Mouse (Mus musculus) heart, postnatal 0 days (tissue): ENCODE data around the gene Vwa8. TPM values are rescaled to one million over a fixed set of nuclear protein-coding genes. Genes with fewer than 3 reads are reported as not detected.
A peak's percentile ranks its signal among the peaks of the same experiment; 100 is the strongest.

Experiments
- ATAC-seq: fragments of 200-750 bp; cut with Nextera tagmentation; 2 replicates; pipeline ENCODE4 v1.8.0; 2017; ENCODE audit warnings: low read depth, moderate number of reproducible peaks, moderate library complexity; ENCODE audit not compliant: insufficient read depth
- DNase-seq: peaks from one replicate; pipeline ENCODE4 v3.0.0-alpha.2; 2016; ENCODE audit warnings: low spot score
- H3K27ac ChIP-seq: fragments of 300-500 bp; sonication (generic); 2 replicates; pipeline ENCODE4 v1.5.1; 2014; ENCODE audit warnings: low read depth, mild to moderate bottlenecking
- H3K27me3 ChIP-seq: fragments of 300-500 bp; sonication (generic); 2 replicates; pipeline ENCODE4 v1.6.1; 2014; ENCODE audit warnings: low read length, mixed read lengths; ENCODE audit not compliant: control insufficient read depth, insufficient read depth
- H3K36me3 ChIP-seq: fragments of 300-500 bp; sonication (generic); replicated peaks from 2 replicates; pipeline ENCODE4 v1.6.1; 2014; ENCODE audit warnings: low read length, mixed read lengths; ENCODE audit not compliant: control insufficient read depth, insufficient read depth
- H3K4me1 ChIP-seq: fragments of 300-500 bp; sonication (generic); 2 replicates; pipeline ENCODE4 v1.6.1; 2014; ENCODE audit warnings: antibody characterized with exemption; ENCODE audit not compliant: control insufficient read depth, insufficient read depth
- H3K4me2 ChIP-seq: fragments of 300-500 bp; sonication (generic); 2 replicates; pipeline ENCODE4 v1.6.1; 2014; ENCODE audit warnings: low read depth, mild to moderate bottlenecking, low read length, moderate library complexity
- H3K4me3 ChIP-seq: fragments of 300-500 bp; sonication (generic); 2 replicates; pipeline ENCODE4 v1.5.1; 2014; ENCODE audit warnings: low read depth, low read length
- H3K9ac ChIP-seq: fragments of 300-500 bp; sonication (generic); replicated peaks from 2 replicates; pipeline ENCODE4 v1.6.1; 2014; ENCODE audit warnings: low read depth, low read length, mixed read lengths
- H3K9me3 ChIP-seq: fragments of 300-500 bp; sonication (generic); replicated peaks from 2 replicates; pipeline ENCODE4 v1.6.1; 2016; ENCODE audit warnings: low read length; ENCODE audit not compliant: control insufficient read depth
- CTCF ChIP-seq: IDR thresholded peaks from 2 replicates; pipeline ENCODE4 v1.5.1; 2016; ENCODE audit warnings: antibody characterized with exemption, control low read depth, low read depth
- EP300 ChIP-seq: IDR thresholded peaks from 2 replicates; pipeline ENCODE4 v1.6.1; 2016; ENCODE audit warnings: antibody characterized with exemption, low read depth
- WGBS: fragments of 180-500 bp; shearing (Covaris S2); extraction: QIAGEN DNeasy Blood & Tissue Kit; methylation state at CpG from one replicate; pipeline ENCODE4 v1.1.7; 2014; 5-methylcytosine and 5-hydroxymethylcytosine counted together
- polyA plus RNA-seq: library from polyadenylated mRNA; unstranded; fragments of >200 nt; fragmentation: Nextera tagmentation; extraction: Ambion mirVana; gene quantifications from 2 replicates; pipeline ENCODE4 v1.2.1, GENCODE M21; 2015
- total RNA-seq: library from RNA; depleted of rRNA; stranded (reverse); fragments of >200 nt; gene quantifications from 2 replicates; pipeline ENCODE4 v1.2.3, GENCODE M21; 2014; ENCODE audit warnings: low replicate concordance; rRNA removed

Gene Vwa8
- total RNA-seq: 50.3 and 78.8 TPM in 2 replicates
- 34.7 and 36.2 TPM in 2 replicates for polyA plus RNA-seq

DNA sequence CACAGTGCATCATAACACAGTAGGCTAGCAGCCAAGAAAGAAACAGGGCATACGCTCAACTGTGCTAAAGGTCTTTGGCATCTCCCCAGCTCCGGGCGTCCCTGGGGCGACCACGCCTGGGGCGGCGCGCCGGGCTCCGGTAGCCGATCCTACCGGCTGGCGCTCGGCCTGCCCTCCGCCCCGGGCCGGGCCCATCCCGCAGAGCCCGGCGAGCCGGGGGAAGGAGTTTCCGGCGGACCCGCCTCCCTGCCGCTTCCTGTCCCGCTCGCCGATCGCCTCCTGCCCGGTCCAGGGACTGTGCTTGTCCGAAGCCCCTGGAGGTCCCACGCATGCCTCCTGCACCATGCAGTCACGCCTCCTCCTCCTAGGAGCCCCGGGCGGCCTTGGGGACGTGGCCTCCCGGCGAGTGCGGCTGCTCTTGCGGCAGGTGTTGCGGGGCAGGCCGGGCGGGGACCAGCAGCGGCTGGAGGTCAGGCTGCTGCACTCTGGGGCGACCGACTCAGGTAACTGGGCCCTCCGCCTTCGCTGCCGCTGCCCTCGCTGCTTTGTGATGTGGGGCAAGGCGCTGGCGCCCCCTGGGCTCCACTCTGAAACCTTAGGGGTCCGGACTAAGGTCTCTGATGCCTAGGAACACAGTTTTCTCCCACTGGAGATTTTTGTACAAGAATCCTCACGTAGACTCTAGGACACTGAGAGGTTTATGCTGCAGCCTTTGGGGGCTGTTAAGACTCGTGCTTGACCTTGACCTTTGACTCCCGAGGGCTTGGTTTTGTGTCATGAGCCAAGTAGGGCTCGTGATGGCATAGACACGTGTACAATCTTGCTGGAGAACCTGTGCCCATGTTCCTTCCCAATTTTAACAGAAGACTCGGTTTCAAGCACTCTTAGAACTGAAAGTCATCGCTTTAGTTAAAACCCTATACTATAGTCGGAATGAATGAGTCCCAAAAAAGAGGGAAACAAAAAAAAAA, at the start of gene Vwa8:
Vwa8 (plus strand) TSS at position 112 of the 971 bp plus-strand sequence.
- Histone ChIP-seq H3K4me2 (peak within 1 kb of the TSS; percentile 59), H3K4me1 (peaks cover 16% of the 10 kb centered on the region), H3K9me3 (no peaks in the 10 kb centered on the region), H3K36me3 (no peaks in the 10 kb centered on the region), H3K27me3 (no peaks in the 10 kb centered on the region), H3K4me3 (peak within 1 kb of the TSS; percentile 60), H3K27ac (peak within 1 kb of the TSS; percentile 89), H3K9ac (peak within 1 kb of the TSS; percentile 74)
- TF ChIP-seq CTCF: peak; percentile 44
- TF ChIP-seq EP300: no peak
- DNase-seq: peak; percentile 79
- peak; percentile 90 for ATAC-seq
- 3% methylated on average over 61 of the region's 61 CpGs for WGBS

DNA sequence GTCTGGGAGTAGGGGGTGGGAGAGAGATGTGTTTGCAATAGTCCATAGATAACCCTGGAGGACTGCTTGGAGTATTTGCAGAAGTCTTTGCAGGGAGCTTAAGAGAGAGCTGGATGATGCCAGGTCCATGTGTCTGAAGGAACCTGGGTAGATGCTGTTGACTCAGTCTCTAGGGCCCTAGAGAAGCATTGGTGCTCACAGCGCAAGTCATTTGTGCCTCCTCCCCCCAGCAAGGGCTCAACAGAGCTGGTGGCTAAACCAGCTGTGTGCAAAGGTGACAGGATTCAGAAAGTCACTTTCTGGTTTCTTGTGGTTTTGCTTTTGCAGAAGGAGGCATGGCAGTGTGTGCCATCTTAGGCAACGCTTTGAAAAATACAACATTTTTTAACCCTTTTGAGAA, 46.5 kb upstream of the Vwa8 start:
- Histone ChIP-seq H3K4me3 (no peak overlapping the region), H3K9ac (no peak overlapping the region), H3K4me2 (no peak overlapping the region), H3K4me1 (no peaks in the 10 kb centered on the region), H3K27ac (no peak overlapping the region), H3K9me3 (no peaks in the 10 kb centered on the region), H3K27me3 (no peaks in the 10 kb centered on the region), H3K36me3 (no peaks in the 10 kb centered on the region)
- 85% methylated on average over 2 of the region's 2 CpGs for WGBS
- no peak for TF ChIP-seq EP300
- no peak for TF ChIP-seq CTCF
- DNase-seq: no peak
- ATAC-seq: no peak

GRCm38 (mm10) chr14:78803924-78804323, 44.9 kb upstream of the Vwa8 start:
- Histone ChIP-seq H3K9me3 (no peaks in the 10 kb centered on the region), H3K9ac (no peak overlapping the region), H3K4me1 (no peaks in the 10 kb centered on the region), H3K27me3 (no peaks in the 10 kb centered on the region), H3K4me3 (no peak overlapping the region), H3K27ac (no peak overlapping the region), H3K36me3 (no peaks in the 10 kb centered on the region), H3K4me2 (no peak overlapping the region)
- ATAC-seq (no peak), DNase-seq (no peak)
- 68% methylated on average over 6 of the region's 6 CpGs for WGBS
- TF ChIP-seq CTCF (no peak), EP300 (no peak)

DNA sequence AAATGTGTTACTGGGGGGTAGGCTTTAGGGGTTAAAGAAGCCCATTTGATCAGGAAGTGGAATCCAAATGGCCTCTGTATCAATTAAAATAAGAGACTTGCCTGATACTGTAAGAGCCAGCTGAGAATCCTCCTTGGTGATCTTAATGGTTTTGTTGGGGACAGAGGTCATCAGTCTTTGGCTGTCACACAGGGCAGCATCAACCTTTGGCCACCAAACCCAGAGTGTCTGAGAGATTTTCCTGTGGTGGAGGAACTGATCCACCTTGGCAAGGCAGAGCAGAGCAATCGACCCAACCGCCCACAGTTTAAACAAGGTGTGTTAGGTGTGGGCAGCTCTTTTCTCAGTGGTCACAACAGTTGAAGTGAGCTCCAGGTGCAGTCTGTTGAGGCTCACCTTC, 36.0 kb upstream of the Vwa8 start:
- DNase-seq (no peak), ATAC-seq (no peak)
- H3K4me1 ChIP-seq: no peaks in the 10 kb centered on the region
- TF ChIP-seq EP300 (no peak), CTCF (no peak)
- no peak overlapping the region for H3K4me2 ChIP-seq
- H3K9me3 ChIP-seq: no peaks in the 10 kb centered on the region; the same call in 1 of the 2 replicates
- no peak overlapping the region for H3K4me3 ChIP-seq
- no peaks in the 10 kb centered on the region for H3K36me3 ChIP-seq
- no peaks in the 10 kb centered on the region for H3K27me3 ChIP-seq
- no peak overlapping the region for H3K27ac ChIP-seq
- 90% methylated on average over 2 of the region's 2 CpGs for WGBS
- no peak overlapping the region for H3K9ac ChIP-seq

GRCm38 (mm10) chr14:78816411-78816810, 32.4 kb upstream of the Vwa8 start:
- H3K27ac ChIP-seq: no peak overlapping the region
- 41% methylated on average over 3 of the region's 3 CpGs for WGBS
- H3K4me1 ChIP-seq: no peaks in the 10 kb centered on the region
- no peak overlapping the region for H3K9ac ChIP-seq
- H3K36me3 ChIP-seq: no peaks in the 10 kb centered on the region
- H3K4me3 ChIP-seq: no peak overlapping the region
- no peaks in the 10 kb centered on the region for H3K27me3 ChIP-seq
- no peaks in the 10 kb centered on the region for H3K9me3 ChIP-seq
- no peak overlapping the region for H3K4me2 ChIP-seq
- no peak for DNase-seq
- ATAC-seq: no peak
- TF ChIP-seq EP300 (no peak), CTCF (no peak)
